Mouse (Mus musculus): ENCODE measurements around the gene CK137956. TPM values are rescaled to one million over a fixed set of nuclear protein-coding genes. Genes with fewer than 3 reads are reported as not detected.

Gene CK137956
- polyA plus RNA-seq, 1 experiment from 2014 or later: not detected

GRCm38 (mm10) chr4:127878966-127879365 lies 91.8 kb downstream of the CK137956 start:
- H3K9ac ChIP-seq (replicated peaks; ENCODE audit: low read depth): no peak overlapping the region
- TF ChIP-seq CTCF (IDR thresholded peaks at IDR 0.05) (no peak), EP300 (IDR thresholded peaks at IDR 0.05) (no peak)
- no peak for DNase-seq (ENCODE audit: low spot score)
- no peaks in the 10 kb centered on the region for H3K9me3 ChIP-seq (ENCODE audit: low read length)
- WGBS: 86% methylated on average over 8 of the region's 8 CpGs
- no peak for ATAC-seq
- H3K27me3 ChIP-seq (replicated peaks; ENCODE audit: insufficient read depth, low read length): no peaks in the 10 kb centered on the region
- H3K4me1 ChIP-seq (ENCODE audit: insufficient read depth, low read depth, low read length): no peaks in the 10 kb centered on the region
- no peak overlapping the region for H3K27ac ChIP-seq (ENCODE audit: low read length)
- no peak overlapping the region for H3K4me2 ChIP-seq (replicated peaks; ENCODE audit: low read depth, low read length)
- H3K4me3 ChIP-seq (ENCODE audit: low read depth, low read length): no peak overlapping the region
- H3K36me3 ChIP-seq (ENCODE audit: insufficient read depth, low read length): no peaks in the 10 kb centered on the region

Other genes starting within 250 kb of the CK137956 start
- gene Csmd2, start 16.9 kb upstream of the CK137956 start, polyA plus RNA-seq (2015; fragmentation: Nextera tagmentation; extraction: Ambion mirVana): 0.04 and 0.05 TPM in 2 replicates

Measured in lung, postnatal 0 days (tissue).